Mouse (Mus musculus) Patski (cell line): ENCODE data around the gene Adssl1. TPM values are rescaled to one million over a fixed set of nuclear protein-coding genes. Genes with fewer than 3 reads are reported as not detected.

Experiments
- ATAC-seq: fragments of 100-300 bp; one replicate; pipeline ENCODE4 v1.8.0; 2021
- CTCF ChIA-PET: fragments of 350-600 bp; sonication (Branson Sonifier 250); formaldehyde crosslinking; loops from one replicate; lab custom pipeline; 2022; ENCODE audit warnings: inconsistent platforms; lab: Charles Lee
- POLR2A ChIA-PET: fragments of 350-600 bp; sonication (Branson Sonifier 250); formaldehyde crosslinking; loops from one replicate; lab custom pipeline; 2022; ENCODE audit warnings: antibody characterized with exemption, inconsistent platforms; lab: Charles Lee
- DNase-seq: peaks from one replicate; pipeline ENCODE4 v3.0.0-alpha.2; 2011; ENCODE audit warnings: low read depth, low spot score
- H3K27me3 ChIP-seq: fragments of 371-371 bp; one replicate; pipeline ENCODE4 v1.5.1; 2021
- CTCF ChIP-seq: fragments of 100-300 bp; IDR thresholded peaks from one replicate; pipeline ENCODE4 v1.5.1; 2021
- in situ Hi-C: fragments of 300-500 bp; cut with MboI; formaldehyde crosslinking; loops from 3 replicates; pipeline ENCODE4 v1.11.1; 2018; ENCODE audit warnings: low pct_unique_long_range_greater_than_20kb, mixed read lengths
- polyA plus RNA-seq: library from polyadenylated mRNA; unstranded; gene quantifications from one replicate; pipeline ENCODE4 v1.2.3, GENCODE M21; 2021

Gene Adssl1
- polyA plus RNA-seq, 1 experiment from 2014 or later = 1.7 TPM

- no peaks in the 10 kb centered on the region for H3K27me3 ChIP-seq
- ChIA-PET POLR2A (interaction anchor here (1.2 kb wide), 1 partner anchor 8 kb away, joined by 4 read pairs; no protein-coding TSS in a partner anchor), CTCF (interaction anchor here (1.0 to 2.0 kb wide), 3 partner anchors 26 to 69 kb away, joined by 3 to 6 read pairs (median 4); no protein-coding TSS in a partner anchor)
- in situ Hi-C loops = no loop called here
- no peak for ATAC-seq
- no peak for TF ChIP-seq CTCF
- no peak for DNase-seq
Observed at GRCm38 (mm10) chr12:112620354-112621061, 663 bp downstream of the Adssl1 start.

GRCm38 (mm10) chr12:112621900-112622299, 2.1 kb downstream of the Adssl1 start:
- no peak for TF ChIP-seq CTCF
- ChIA-PET POLR2A (no interaction called here), CTCF (interaction anchor here (2.0 kb wide), 1 partner anchor 70 kb away, joined by 6 read pairs; no protein-coding TSS in a partner anchor)
- no peak for DNase-seq
- no peaks in the 10 kb centered on the region for H3K27me3 ChIP-seq
- ATAC-seq = no peak
- in situ Hi-C loops = no loop called here

- ChIA-PET POLR2A (interaction anchor here (0.9 kb wide), 2 partner anchors 35 to 71 kb away, joined by 4 to 5 read pairs; partner anchors contain the start of gene Inf2), CTCF (interaction anchor here (0.8 to 2.2 kb wide), 5 partner anchors 18 to 71 kb away, joined by 3 to 12 read pairs (median 4); no protein-coding TSS in a partner anchor)
- in situ Hi-C loops = no loop called here
- TF ChIP-seq CTCF = no peak
- no peaks in the 10 kb centered on the region for H3K27me3 ChIP-seq
- no peak for DNase-seq
- ATAC-seq = no peak
Observed at GRCm38 (mm10) chr12:112623742-112624141, 3.9 kb downstream of the Adssl1 start.

GRCm38 (mm10) chr12:112625700-112626099, 5.9 kb downstream of the Adssl1 start:
- H3K27me3 ChIP-seq = no peaks in the 10 kb centered on the region
- CTCF ChIA-PET = interaction anchor here (1.3 kb wide), 2 partner anchors 20 to 73 kb away, joined by 3 to 7 read pairs; no protein-coding TSS in a partner anchor
- TF ChIP-seq CTCF = no peak
- POLR2A ChIA-PET = no interaction called here
- in situ Hi-C loops = no loop called here
- ATAC-seq (no peak), DNase-seq (no peak)

- TF ChIP-seq CTCF = no peak
- H3K27me3 ChIP-seq = no peaks in the 10 kb centered on the region
- no peak for DNase-seq
- in situ Hi-C loops = no loop called here
- ATAC-seq = no peak
- CTCF ChIA-PET = interaction anchor here (1.1 to 1.3 kb wide), 3 partner anchors 21 to 67 kb away, joined by 3 read pairs; no protein-coding TSS in a partner anchor
- POLR2A ChIA-PET = no interaction called here
Observed at GRCm38 (mm10) chr12:112626455-112626854, 6.6 kb downstream of the Adssl1 start.

GRCm38 (mm10) chr12:112627097-112627881, 7.4 kb downstream of the Adssl1 start:
- no peaks in the 10 kb centered on the region for H3K27me3 ChIP-seq
- DNase-seq (no peak), ATAC-seq (no peak)
- POLR2A ChIA-PET = no interaction called here
- CTCF ChIA-PET = interaction anchor here (1.1 to 1.3 kb wide), 4 partner anchors 22 to 75 kb away, joined by 3 to 10 read pairs (median 3); no protein-coding TSS in a partner anchor
- in situ Hi-C loops = no loop called here
- TF ChIP-seq CTCF = no peak

GRCm38 (mm10) chr12:112628197-112628596, 8.4 kb downstream of the Adssl1 start:
- ATAC-seq (no peak), DNase-seq (no peak)
- H3K27me3 ChIP-seq = no peaks in the 10 kb centered on the region
- CTCF ChIA-PET = interaction anchor here (1.3 kb wide), 1 partner anchor 76 kb away, joined by 10 read pairs; no protein-coding TSS in a partner anchor
- no peak for TF ChIP-seq CTCF
- POLR2A ChIA-PET = interaction anchor here (1.2 kb wide), 1 partner anchor 7 kb away, joined by 4 read pairs; no protein-coding TSS in a partner anchor
- in situ Hi-C loops = no loop called here

GRCm38 (mm10) chr12:112628928-112629721, 9.3 kb downstream of the Adssl1 start:
- CTCF ChIA-PET = interaction anchor here (2.1 kb wide), 1 partner anchor 77 kb away, joined by 6 read pairs; no protein-coding TSS in a partner anchor
- H3K27me3 ChIP-seq = no peaks in the 10 kb centered on the region
- in situ Hi-C loops = no loop called here
- DNase-seq = no peak
- no peak for TF ChIP-seq CTCF
- ATAC-seq = peak; percentile 60
- POLR2A ChIA-PET = interaction anchor here (1.2 kb wide), 1 partner anchor 8 kb away, joined by 4 read pairs; no protein-coding TSS in a partner anchor

- CTCF ChIA-PET = interaction anchor here (2.1 kb wide), 1 partner anchor 78 kb away, joined by 6 read pairs; no protein-coding TSS in a partner anchor
- no peak for TF ChIP-seq CTCF
- in situ Hi-C loops = no loop called here
- DNase-seq = no peak
- no peak for ATAC-seq
- H3K27me3 ChIP-seq = no peaks in the 10 kb centered on the region
- POLR2A ChIA-PET = interaction anchor here (0.6 kb wide), 1 partner anchor 33 kb away, joined by 3 read pairs; no protein-coding TSS in a partner anchor
Observed at GRCm38 (mm10) chr12:112630029-112630428, 10.2 kb downstream of the Adssl1 start.
